Mouse (Mus musculus) c-Kit-positive CD71-positive TER-119-negative erythroid progenitor cells, embryonic 14.5 days (primary cell): ENCODE results near the gene Gm17617.
"Not testable (repeated sequence)": the region's sequence is repeated elsewhere in the genome, so short reads cannot be mapped to it uniquely, and the experiment has no call there.

ENCODE experiments used
- DNase-seq: peaks from one replicate; pipeline ENCODE4 v3.0.0-alpha.2; 2013; ENCODE audit warnings: low read depth

Gm17617 gene

DNA sequence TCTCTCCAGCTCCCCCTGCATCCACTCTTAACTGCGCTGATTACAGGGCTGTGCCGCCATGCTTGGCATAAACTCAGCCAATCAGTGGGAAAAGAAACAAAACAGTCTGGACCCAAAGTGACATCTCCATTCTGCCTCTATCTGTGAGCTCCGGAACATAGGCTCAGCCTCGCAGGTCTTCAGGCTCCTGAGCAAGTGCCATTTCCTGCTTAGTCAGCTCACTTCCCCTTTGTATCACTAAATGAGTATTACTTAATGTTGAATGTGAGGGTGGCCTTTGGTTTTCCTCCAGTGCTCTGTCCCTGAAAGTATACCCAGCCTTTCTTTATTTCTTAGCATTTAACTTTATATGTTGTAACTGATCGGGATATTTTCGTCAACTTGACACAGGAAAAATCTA, 8.4 kb downstream of the Gm17617 start:
- DNase-seq, result no peak

- DNase-seq, result no peak
Measured at GRCm38 (mm10) chr13:55114375-55114774, 19.0 kb downstream of the Gm17617 start.

DNA sequence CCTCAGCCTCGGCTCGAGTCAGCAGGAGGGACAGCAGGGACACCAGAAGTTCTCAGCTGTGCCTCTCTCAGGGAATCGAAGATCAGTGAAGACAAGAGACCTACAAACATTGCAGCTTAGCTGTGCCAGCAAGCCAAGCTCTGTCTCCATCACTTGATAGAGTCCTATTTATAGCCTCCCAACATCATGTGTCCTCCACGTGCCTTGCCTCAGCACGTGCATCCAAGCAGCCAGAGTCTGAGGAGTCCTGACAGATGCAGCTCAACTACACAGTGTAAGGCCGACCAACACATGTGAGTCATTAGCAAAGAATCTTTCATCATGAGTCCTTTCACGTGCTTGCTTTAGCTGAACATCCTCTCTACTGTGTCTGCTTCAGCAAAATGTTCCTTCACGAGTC, 25.7 kb downstream of the Gm17617 start:
- no peak for DNase-seq

DNA sequence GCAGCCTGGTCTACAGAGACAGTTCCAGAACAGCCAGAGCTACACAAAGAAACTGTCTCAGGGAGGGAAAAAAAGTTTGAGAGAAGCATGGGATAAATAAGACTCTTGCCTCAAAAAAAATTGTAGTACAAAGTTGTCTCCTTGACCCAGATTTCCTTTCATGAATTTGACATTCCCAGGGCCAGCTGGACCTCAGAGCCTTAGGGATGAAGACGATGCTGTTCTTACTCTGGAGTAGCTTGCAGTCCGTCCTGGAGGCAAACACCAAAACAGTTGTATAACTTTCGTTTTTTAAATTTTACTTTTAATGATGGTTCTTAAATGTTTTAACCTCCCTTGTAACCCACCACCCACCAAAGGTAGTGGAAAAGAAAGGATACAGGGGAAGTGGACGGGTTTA, 26.2 kb downstream of the Gm17617 start:
- no peak for DNase-seq

- DNase-seq, result peak; percentile 37
Measured at GRCm38 (mm10) chr13:55105953-55106691, 27.2 kb downstream of the Gm17617 start.

GRCm38 (mm10) chr13:55105045-55105952, 28.0 kb downstream of the Gm17617 start, which contains the start of gene Zfp346:
TSS of gene Zfp346 (plus strand) at chr13:55105311.
- DNase-seq, result peak; percentile 93

- DNase-seq, result no peak
Measured at GRCm38 (mm10) chr13:55103351-55103750, 30.0 kb downstream of the Gm17617 start.

- DNase-seq, result no peak
Measured at GRCm38 (mm10) chr13:55102366-55102765, 31.0 kb downstream of the Gm17617 start.

DNA sequence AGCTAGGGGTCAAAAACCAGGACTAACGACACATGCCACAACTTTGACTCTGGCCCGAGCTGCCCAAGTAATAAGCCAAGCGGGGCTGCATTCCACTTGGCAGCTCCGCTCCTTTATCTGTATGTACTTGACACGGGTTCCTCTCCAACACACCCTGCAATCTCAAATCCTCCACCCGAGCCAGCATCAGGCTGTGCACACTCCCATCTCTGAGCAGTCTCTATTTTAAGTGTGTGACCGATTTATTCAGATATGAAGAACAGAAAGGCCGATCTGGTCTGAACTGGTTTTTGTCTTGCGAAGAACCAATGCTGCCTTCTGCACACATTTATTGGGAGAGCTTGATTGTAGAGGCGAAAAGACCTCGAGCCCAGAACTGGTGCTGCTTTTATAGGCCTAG, 31.7 kb downstream of the Gm17617 start:
- no peak for DNase-seq

DNA sequence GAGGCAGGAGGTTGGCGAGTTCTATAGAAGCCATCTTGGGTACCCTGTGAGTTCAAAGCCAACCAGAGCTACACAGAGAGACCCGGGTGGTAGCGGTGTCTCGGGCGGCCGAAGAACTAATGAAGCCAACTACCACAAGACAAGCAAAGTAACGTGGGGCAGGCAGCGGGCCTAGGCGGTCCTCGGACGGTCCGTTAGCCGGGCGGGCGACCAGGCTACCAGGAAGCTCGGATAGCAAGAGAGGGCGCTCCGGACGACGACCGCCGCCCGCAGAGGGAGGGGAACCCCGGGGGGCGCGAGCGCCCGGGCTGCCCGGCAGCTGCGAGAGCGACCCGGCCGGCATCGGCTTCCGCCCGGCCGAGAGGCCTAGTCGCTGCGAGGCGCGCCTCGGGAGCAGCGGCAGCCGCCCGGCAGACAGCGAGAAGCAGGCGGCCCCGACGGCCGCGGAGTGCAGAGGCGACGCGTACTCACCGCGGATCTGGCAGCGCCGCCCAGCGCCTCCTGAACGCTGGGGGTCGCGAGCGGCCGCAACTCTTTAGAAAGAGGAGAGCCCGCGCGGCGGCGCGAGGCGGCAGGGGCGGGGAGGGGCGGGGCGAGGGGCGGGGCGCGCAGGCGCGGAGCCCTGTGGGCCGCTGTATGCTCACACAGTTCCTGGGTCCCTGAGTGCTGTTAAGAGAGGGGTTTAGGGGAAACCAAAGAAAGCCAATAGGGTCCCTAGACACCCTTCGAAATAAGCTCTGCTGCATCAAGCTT, 33.4 kb downstream of the Gm17617 start, which contains the start of gene Uimc1:
Gene Uimc1 (minus strand): TSS at position 575 of the 753 bp plus-strand sequence.
- DNase-seq, result peak; percentile 70

DNA sequence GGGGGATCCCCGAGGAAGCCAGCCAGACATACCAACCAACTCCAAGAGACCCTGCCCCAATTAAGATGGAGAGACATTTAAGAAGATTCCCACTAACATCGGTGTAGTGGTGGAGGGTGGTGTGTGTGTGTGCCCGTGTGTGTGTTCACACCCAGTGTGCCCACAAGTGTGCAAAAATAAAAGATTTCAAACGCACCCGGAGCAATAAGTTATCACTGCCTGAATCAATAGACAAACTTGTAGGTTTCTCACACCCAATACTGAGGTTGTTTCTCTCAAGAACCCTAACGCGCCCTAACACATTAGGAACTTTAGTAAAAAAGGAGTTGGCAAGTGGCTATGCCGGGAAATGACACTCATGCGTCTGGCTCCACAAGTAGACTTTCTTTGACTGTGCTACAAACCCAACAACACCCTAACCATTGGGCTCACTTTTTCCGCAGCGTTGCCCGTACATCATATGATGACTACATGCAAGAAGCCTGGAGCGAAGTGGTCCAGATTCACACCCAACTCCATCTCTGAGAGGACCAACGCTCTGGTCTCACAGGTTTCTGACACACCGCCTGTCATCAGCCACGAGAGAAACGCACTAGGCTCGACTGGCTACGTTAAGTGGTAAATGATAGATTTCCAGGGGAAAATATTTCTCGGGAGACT, 34.2 kb downstream of the Gm17617 start:
- peak; percentile 32 for DNase-seq

- not testable (repeated sequence) for DNase-seq
Measured at GRCm38 (mm10) chr13:55097841-55098240, 35.5 kb downstream of the Gm17617 start.

- no peak for DNase-seq
Measured at GRCm38 (mm10) chr13:55092588-55092987, 40.8 kb downstream of the Gm17617 start.
